Mouse (Mus musculus) frontal cortex, adult (tissue): ENCODE results near the gene Irs2.

ENCODE experiments used
- ATAC-seq: cut with Nextera tagmentation; 2 replicates; pipeline ENCODE4 v1.9.2; 2017; ENCODE audit warnings: mild to moderate bottlenecking, moderate library complexity, mixed read lengths; ENCODE audit not compliant: low TSS enrichment

Irs2 gene

GRCm38 (mm10) chr8:11008379-11008775 lies at the start of gene Irs2:
Gene Irs2, minus strand, starts transcription at chr8:11008458.
- ATAC-seq, result peak; percentile 1; the same call in 1 of the 2 replicates

DNA sequence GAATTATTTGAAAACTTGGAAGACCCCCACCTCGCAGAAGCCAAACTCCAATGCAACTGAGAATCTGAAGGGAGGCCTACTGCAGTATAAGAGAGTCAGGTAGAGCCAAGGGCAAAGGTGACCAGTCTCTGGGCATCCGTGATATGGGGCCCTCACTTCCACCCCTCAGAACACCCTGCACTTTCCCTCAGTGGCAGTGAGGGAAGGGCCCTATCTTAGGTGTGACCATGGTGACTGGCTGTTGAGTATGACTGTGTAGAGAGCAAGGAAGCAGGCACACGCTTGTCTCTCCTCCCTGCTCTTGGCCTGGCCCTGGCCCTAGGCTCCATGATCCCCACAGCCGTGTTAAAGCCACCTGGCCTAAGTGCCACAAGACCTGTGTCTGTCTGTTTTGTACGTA lies 48.4 kb upstream of the Irs2 start:
- ATAC-seq, result no peak

GRCm38 (mm10) chr8:11056175-11056563 lies 47.9 kb upstream of the Irs2 start:
- ATAC-seq, result no peak

DNA sequence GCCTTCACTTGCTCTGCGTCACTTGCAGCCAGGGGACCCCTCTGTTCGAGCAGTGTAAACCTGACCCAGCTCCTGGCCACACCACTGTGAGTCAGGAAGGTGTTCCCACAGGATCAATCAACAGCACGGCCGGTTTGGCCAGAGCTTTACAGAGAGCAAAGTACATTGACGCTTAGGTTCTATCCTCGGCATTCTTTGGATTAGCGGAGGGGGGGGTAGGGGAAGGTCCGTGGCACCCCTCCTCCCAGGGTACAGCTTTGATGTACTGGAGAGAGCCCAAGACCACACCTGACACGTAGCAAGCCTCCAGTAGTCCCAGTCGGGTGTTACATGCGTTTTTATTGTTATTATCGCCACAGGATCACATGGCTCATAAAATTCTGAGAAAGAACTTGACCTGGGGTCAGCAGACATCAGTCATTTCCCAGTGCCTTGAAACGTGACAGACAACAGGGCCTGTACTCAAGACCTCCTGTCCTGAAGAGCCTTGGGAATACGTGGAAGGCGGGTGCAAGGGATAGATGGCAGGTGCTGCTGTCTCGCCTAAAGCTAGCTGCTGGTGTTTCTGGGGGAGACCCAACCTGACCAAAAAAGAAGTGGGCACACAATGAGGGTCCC lies 47.4 kb upstream of the Irs2 start:
- ATAC-seq, result no peak

DNA sequence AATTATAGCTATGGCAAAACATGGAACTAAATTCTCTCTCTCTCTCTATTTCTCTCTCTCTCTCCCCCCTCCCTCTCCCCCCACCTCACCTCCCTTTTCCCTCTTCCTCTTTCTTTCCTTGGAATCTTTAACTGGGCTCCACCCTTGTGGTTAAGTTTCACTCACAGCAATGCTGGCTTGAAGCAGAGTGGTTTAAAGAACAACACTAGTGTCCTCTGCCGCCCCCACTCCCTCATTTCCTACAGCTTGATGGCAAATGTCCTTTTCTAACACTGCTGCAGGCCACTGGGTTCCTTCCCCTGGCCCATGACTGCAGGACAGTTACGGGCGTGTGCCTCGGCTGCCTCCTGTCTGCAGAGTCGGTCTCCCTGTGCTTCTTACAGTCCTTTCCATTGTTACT lies 41.6 kb upstream of the Irs2 start:
- ATAC-seq, result no peak

- ATAC-seq, result no peak
Observed at GRCm38 (mm10) chr8:11047812-11048211, 39.6 kb upstream of the Irs2 start.

- ATAC-seq, result no peak
Observed at GRCm38 (mm10) chr8:11044660-11045059, 36.4 kb upstream of the Irs2 start.

DNA sequence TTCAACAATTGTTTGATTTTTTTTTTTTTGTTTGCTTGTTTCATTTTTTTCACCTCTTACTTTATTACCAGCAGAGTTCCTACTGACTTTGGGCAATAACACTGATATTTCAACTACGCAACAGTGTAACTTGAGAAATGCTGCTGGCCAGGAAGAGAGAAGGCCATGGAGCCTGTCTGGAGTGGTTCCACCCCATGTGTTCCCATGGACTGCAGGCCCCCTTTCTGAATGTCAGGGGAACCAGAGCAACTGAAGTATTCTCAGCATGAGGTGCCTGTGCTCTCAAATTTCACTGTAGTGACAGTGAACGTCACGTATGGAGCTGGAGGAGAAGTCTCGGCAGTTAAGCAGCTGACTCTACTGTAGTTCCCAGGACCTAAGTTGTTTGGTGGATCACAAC lies 35.3 kb upstream of the Irs2 start:
- ATAC-seq, result no peak

GRCm38 (mm10) chr8:11042872-11043587 lies 34.8 kb upstream of the Irs2 start:
- ATAC-seq, result peak; percentile 90

- no peak for ATAC-seq
Observed at GRCm38 (mm10) chr8:11040088-11040487, 31.8 kb upstream of the Irs2 start.

- ATAC-seq, result no peak
Observed at GRCm38 (mm10) chr8:11038788-11039187, 30.5 kb upstream of the Irs2 start.

- ATAC-seq, result no peak
Observed at GRCm38 (mm10) chr8:11038367-11038766, 30.1 kb upstream of the Irs2 start.

GRCm38 (mm10) chr8:11036790-11037189 lies 28.5 kb upstream of the Irs2 start:
- no peak for ATAC-seq

GRCm38 (mm10) chr8:11035628-11036416 lies 27.6 kb upstream of the Irs2 start:
- no peak for ATAC-seq

- no peak for ATAC-seq
Observed at GRCm38 (mm10) chr8:11024871-11025270, 16.6 kb upstream of the Irs2 start.

DNA sequence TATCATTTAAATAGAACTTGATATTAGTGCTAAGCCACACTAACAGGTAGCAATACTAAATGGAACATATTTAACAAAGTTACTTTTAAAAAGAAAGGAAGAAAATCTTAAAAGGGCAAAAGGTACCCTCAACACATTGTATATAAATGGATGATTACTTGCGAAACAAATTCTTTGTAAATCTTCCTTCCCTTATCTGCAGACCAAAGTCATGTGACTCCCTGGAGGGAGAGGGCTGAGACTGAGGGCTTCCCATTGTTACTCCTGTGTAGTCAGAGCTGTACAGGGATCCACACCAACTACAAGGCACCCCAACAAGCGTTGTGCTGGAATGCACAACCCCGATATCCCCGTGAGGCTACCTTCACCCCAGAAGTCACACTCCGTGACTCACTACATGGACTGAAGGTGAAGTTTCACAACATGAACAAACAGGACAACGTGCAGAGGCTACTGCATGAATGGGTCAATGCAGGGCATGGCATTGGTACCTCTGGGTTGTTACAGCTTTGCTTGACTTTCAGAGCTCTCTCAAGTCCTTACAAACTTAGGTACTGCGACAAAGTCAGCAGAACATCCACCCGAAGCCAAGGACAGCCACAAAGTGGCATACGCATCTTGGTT lies 12.8 kb upstream of the Irs2 start:
- ATAC-seq, result no peak

DNA sequence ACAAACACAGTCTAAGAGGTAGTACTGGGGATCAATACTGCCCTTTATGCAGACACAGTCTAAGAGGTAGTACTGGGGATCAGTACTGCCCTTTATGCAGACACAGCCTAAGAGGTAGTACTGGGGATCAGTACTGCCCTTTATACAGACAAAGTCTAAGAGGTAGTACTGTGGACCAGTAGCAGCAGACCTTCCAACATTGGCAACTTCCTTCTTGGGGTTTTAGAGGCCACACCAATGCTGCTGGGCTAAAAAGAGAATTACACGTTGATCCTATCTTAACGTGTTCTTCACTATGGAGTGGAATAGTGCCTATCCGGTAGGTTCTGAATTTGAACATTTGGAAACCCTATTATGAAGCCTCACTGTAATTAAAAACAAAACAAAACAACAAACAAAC lies 7.4 kb upstream of the Irs2 start:
- no peak for ATAC-seq

GRCm38 (mm10) chr8:11013258-11013657 lies 5.0 kb upstream of the Irs2 start:
- ATAC-seq, result peak; percentile 44; the same call in 1 of the 2 replicates

GRCm38 (mm10) chr8:11011787-11012485 lies 3.7 kb upstream of the Irs2 start:
- ATAC-seq, result no peak

DNA sequence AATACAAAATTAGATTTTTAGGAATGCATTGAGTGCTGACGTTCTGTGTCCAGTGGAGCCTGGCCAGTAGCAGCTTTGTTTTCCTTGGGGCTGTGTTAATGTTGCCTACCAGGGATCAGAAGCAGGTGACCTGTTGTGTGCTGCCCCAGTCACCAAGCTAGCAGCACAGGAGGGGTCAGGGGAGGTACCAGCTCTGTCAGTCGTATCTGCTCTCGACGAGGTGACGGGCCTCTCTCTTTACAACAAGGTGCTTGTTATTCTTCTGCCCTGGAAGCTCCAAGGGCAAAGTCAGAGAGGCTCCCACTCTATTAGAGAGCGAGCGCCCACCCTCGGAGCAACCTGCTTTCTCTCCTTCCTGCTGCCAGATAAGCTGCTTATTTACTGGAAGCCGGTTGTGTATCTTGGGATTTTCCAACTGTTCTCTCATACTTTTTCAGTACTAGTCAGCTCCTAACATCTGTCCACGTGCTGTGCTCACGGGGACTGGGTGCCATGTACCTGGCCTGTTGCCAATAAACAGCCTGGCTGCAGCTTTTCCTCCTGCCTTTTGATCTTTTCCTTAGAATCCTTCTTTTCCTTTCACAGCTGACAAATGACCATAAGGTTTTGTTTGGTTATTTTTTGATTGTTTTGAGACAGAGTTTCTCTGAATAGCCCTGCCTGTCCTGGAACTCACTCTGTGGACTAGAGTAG lies 2.8 kb upstream of the Irs2 start:
- no peak for ATAC-seq

GRCm38 (mm10) chr8:11010398-11010797 lies 2.1 kb upstream of the Irs2 start:
- no peak for ATAC-seq
